Mouse (Mus musculus) liver, embryonic 15.5 days (tissue): ENCODE results near the gene BC147527. TPM values are rescaled to one million over a fixed set of nuclear protein-coding genes. Genes with fewer than 3 reads are reported as not detected.
"Not testable (repeated sequence)": the region's sequence is repeated elsewhere in the genome, so short reads cannot be mapped to it uniquely, and the experiment has no call there.

Experiments used
- ATAC-seq: fragments of 200-750 bp; cut with Nextera tagmentation; 2 replicates; pipeline ENCODE4 v1.8.0; 2017; ENCODE audit warnings: moderate number of reproducible peaks, mild to moderate bottlenecking, moderate library complexity; ENCODE audit not compliant: insufficient read depth
- H3K27ac ChIP-seq: fragments of 300-500 bp; sonication (generic); replicated peaks from 2 replicates; pipeline ENCODE4 v1.5.1; 2015; ENCODE audit warnings: mild to moderate bottlenecking, inconsistent platforms
- H3K27me3 ChIP-seq: fragments of 300-500 bp; sonication (generic); 2 replicates; pipeline ENCODE4 v1.6.1; 2015; ENCODE audit warnings: mild to moderate bottlenecking, inconsistent platforms
- H3K36me3 ChIP-seq: fragments of 300-500 bp; sonication (generic); replicated peaks from 2 replicates; pipeline ENCODE4 v1.6.1; 2015; ENCODE audit warnings: moderate library complexity, mild to moderate bottlenecking, inconsistent platforms
- H3K4me1 ChIP-seq: fragments of 300-500 bp; sonication (generic); replicated peaks from 2 replicates; pipeline ENCODE4 v1.6.1; 2015; ENCODE audit warnings: inconsistent platforms
- H3K4me2 ChIP-seq: fragments of 300-500 bp; sonication (generic); 2 replicates; pipeline ENCODE4 v1.6.1; 2015; ENCODE audit warnings: moderate library complexity, mild to moderate bottlenecking, inconsistent platforms
- H3K4me3 ChIP-seq: fragments of 300-500 bp; sonication (generic); replicated peaks from 2 replicates; pipeline ENCODE4 v1.5.1; 2015; ENCODE audit warnings: mild to moderate bottlenecking, inconsistent platforms
- H3K9ac ChIP-seq: fragments of 300-500 bp; sonication (generic); 2 replicates; pipeline ENCODE4 v1.6.1; 2015; ENCODE audit warnings: moderate library complexity, mild to moderate bottlenecking, inconsistent platforms
- H3K9me3 ChIP-seq: fragments of 300-500 bp; sonication (generic); replicated peaks from 2 replicates; pipeline ENCODE4 v1.6.1; 2016; ENCODE audit warnings: inconsistent platforms
- WGBS: fragments of 180-500 bp; shearing (Covaris S2); methylation state at CpG from one replicate; pipeline ENCODE4 v1.1.7; 2015; ENCODE audit warnings: mixed read lengths; ENCODE audit not compliant: insufficient replicate concordance; 5-methylcytosine and 5-hydroxymethylcytosine counted together
- polyA plus RNA-seq: library from polyadenylated mRNA; unstranded; fragments of >200 nt; fragmentation: Nextera tagmentation; extraction: Ambion mirVana; gene quantifications from 2 replicates; pipeline ENCODE4 v1.2.1, GENCODE M21; 2015

Gene BC147527
- polyA plus RNA-seq, result 0.44 and 1.1 TPM in 2 replicates

DNA sequence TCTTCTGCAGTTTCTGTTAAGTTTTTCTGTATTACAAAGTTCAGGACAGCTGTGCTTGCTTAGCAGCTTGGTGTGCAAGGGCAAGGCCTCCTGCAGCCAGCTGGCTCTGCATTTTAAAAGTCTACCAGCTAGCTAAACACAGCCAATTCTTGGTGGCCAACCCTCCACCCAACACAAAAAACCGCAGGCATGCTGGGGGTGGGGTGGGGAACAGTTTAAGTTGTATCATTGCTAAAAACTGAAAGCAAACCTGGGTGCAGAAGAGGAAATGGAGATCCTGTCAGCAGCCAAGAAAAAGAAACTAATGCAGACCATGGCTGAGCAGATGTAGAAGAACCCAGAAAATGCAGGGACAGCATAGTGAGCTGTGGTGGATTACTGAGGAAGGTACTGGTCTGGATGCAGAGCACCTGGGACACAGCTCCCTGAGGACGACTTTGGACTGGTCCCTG lies at the start of gene BC147527:
TSS of gene BC147527 (plus strand) at position 402 of the 452 bp plus-strand sequence.
- no peak within 1 kb of the TSS for H3K9ac ChIP-seq
- H3K4me3 ChIP-seq, result no peak within 1 kb of the TSS
- no peaks in the 10 kb centered on the region for H3K9me3 ChIP-seq
- no peaks in the 10 kb centered on the region for H3K27me3 ChIP-seq
- no peak within 1 kb of the TSS for H3K27ac ChIP-seq
- H3K4me1 ChIP-seq, result no peaks in the 10 kb centered on the region
- no peaks in the 10 kb centered on the region for H3K36me3 ChIP-seq
- no peak within 1 kb of the TSS for H3K4me2 ChIP-seq
- no peak for ATAC-seq
- 27% methylated on average over 2 of the region's 2 CpGs for WGBS

DNA sequence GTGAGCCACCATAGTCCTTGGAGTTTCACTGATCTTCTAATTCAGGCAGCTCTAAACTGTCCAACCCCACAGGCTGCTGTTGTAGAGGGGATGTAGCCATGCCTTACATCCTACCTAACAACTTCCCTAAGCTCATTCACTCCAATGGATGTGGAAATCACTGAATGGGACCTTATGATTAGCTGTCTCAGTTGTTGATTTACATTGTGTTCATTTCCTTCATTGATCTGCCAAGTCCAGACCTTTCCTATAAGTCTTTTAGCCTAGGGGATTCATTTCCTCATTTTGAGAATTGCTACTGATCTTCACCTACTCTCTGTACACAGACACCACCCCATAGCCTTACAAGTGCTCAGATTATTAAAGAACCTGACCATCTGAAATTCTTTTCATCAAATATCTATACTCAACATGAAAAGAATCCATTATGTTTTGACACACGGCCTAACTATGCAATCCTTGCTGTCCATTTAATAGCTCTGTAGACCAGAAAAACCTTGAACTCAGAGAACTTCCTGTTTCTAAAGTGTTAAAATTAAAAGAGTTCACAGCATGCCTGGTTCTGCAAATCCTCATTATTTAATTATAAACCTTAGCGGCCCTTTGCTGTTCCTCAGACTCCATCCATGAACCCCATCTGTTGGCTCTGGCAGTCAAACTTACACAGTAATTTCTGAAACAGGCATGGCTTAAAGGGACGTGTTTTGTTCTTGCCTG lies 48.8 kb upstream of the BC147527 start:
- not testable (repeated sequence) for H3K4me2 ChIP-seq, H3K36me3 ChIP-seq, H3K4me1 ChIP-seq, H3K27ac ChIP-seq, H3K4me3 ChIP-seq, H3K9me3 ChIP-seq, H3K27me3 ChIP-seq, H3K9ac ChIP-seq, ATAC-seq
- 48% methylated on average over 2 of the region's 3 CpGs for WGBS

DNA sequence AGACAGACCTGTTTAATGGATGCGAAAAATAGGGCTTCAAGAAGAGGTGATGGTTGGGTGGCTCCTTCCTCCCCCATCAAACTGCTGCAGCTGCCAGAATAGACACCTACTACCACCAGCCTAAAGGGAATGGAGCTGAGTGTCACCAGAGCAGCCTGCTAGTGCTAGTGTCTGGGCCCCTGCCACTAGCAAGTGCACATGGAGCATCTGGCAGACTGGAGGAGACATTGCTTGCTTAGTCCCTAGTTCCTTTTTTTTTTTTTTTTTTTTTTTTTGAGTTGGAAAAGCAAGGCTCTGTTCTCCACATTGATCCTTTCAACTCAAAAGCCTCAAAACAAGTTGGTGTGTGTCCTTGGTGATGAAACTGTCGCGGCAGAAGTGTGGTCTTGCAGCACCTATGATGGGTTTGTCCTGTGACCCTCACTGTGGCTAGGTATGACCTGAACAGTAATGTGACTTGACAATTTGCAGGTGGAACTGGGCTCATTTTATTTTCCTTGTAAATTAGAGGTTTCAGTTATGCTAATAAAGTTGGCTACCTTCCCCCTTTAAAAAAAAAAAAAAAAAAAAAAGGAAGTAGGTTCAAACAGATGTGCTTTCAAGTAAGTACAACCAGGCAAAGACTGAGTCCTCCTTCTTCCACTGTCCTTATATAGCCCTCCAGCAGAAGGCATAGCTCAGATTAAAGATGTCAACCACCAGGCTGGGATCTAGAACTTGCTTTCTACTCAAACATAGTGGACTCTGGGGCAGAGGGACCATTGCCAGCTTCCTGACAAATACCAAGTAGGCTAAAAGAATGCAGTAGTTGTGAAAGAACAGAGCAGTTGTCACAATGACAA lies 41.2 kb upstream of the BC147527 start:
- not testable (repeated sequence) for H3K4me2 ChIP-seq, H3K4me3 ChIP-seq, H3K27me3 ChIP-seq, H3K9me3 ChIP-seq, H3K36me3 ChIP-seq, H3K27ac ChIP-seq, H3K4me1 ChIP-seq, ATAC-seq, H3K9ac ChIP-seq
- 59% methylated on average over 3 of the region's 3 CpGs for WGBS

DNA sequence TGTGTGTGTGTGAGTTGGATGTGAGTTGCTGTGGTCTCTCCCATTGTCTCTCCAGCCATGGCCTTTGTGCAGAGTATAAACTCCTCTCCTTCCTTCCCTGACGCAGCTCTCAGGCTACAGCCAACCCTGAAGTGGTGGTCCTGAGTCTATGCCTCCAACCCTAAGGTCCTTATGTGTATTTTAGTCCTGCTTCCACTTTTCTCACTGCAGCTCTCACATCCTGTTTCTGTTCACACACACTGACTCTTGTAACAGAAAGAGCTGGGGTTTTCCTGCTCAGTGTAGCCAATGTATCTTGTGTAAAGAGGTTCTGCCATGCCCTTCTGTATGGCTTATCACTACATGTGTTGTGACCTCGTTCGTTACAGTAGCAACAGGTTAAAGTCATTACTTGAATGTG lies 40.5 kb upstream of the BC147527 start:
- not testable (repeated sequence) for H3K4me2 ChIP-seq, H3K36me3 ChIP-seq, ATAC-seq, H3K9me3 ChIP-seq, H3K9ac ChIP-seq, H3K4me1 ChIP-seq, H3K27ac ChIP-seq, H3K27me3 ChIP-seq, H3K4me3 ChIP-seq
- 43% methylated on average over 3 of the region's 3 CpGs for WGBS

DNA sequence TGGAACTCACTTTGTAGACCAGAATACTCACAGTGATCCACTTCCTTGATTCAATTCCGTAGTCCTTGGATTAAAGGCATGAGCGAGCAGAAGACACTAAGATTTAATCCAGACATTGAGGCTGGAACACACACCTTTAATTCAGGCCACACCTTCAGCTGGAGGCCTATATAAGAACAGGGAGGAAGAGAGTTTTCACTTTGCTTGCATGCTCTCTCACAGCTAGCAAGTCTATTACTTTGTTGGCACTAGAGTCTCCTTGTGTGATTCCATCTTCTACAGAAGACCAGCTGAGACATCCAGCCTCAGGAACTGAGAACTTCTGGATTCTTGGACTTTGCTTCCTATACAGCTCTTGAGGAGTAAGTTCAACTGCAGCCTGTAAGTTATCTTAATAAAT lies 37.3 kb upstream of the BC147527 start, which contains the start of gene AF067061:
TSS of gene AF067061 (plus strand) at position 245 of the 400 bp plus-strand sequence.
- H3K9ac ChIP-seq, H3K27ac ChIP-seq, H3K36me3 ChIP-seq, H3K4me3 ChIP-seq, H3K4me1 ChIP-seq, H3K9me3 ChIP-seq, H3K4me2 ChIP-seq, H3K27me3 ChIP-seq, ATAC-seq: not testable (repeated sequence)
- 53% methylated on average over 2 of the region's 2 CpGs for WGBS

DNA sequence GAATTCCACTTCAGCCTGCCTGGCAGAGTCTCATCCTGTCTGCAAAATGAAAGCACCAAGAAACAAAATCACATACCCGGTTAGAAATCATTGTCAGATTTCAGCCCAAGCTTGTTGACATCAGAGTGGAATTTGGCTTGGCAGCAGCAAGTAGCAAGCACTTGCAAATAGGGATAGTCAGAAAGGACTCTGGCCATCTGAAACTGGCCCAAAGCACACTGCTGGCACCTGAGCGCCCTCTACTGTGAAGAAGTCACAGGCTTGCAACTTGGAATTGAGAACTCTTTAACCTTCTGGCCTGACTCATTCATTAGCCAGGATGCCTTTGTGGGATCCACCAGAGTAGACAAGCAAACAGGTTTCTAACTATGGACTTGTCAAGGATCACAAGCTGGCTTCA lies 22.4 kb upstream of the BC147527 start:
- H3K4me3 ChIP-seq, H3K27me3 ChIP-seq, ATAC-seq, H3K4me1 ChIP-seq, H3K4me2 ChIP-seq, H3K27ac ChIP-seq, H3K9me3 ChIP-seq, H3K9ac ChIP-seq, H3K36me3 ChIP-seq: not testable (repeated sequence)
- WGBS, result 13% methylated on average over 2 of the region's 2 CpGs

DNA sequence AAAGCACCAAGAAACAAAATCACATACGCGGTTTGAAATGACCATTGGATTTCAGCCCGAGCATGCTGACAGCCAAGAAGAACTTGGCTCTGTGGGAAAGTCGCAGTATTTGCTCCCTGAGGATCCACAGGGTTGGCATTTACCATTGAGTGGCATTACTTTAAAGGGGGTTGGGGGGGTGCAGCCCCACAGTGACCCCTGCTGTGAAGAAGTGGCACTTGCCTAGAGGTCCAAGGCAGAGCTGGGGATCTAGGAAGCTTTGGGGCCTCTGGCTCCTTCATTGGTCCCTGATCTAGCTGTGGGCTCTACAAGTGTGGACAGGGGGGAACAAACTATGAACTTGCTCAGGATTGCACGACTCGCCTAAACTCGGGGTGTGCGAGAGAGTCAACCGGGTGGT lies 21.4 kb upstream of the BC147527 start:
- H3K4me2 ChIP-seq, result no peak overlapping the region
- no peaks in the 10 kb centered on the region for H3K4me1 ChIP-seq
- no peaks in the 10 kb centered on the region for H3K27me3 ChIP-seq
- H3K9me3 ChIP-seq, result no peaks in the 10 kb centered on the region
- H3K4me3 ChIP-seq, result no peak overlapping the region
- 81% methylated on average over 9 of the region's 9 CpGs for WGBS
- no peak for ATAC-seq
- no peaks in the 10 kb centered on the region for H3K36me3 ChIP-seq
- H3K9ac ChIP-seq, result no peak overlapping the region
- H3K27ac ChIP-seq, result no peak overlapping the region

DNA sequence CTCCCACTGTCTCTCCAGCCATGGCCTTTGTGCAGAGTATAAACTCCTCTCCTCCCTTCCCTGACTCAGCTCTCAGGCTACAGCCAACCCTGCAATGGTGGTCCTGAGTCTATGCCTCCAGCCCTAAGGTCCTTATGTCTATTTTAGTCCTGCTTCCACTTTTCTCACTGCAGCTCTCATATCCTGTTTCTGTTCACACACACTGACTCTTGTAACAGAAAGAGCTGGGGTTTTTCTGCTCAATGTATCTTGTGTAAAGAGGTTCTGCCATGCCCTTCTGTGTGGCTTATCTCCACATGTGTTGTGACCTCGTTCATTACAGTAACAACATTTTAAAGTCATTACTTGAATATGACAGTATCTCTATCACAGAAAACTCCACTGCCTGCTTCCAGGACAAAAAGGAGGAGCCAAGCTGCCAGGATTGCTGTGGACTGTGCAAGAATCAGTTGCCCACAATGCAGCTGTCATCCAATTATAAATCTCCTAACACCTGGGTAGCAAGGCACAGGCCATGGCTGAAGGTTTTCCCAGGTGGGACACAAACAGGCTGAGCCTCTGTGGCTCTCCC lies 783 bp upstream of the BC147527 start:
- WGBS, result 11% methylated on average over 1 of the region's 1 CpGs
- ATAC-seq, result no peak

DNA sequence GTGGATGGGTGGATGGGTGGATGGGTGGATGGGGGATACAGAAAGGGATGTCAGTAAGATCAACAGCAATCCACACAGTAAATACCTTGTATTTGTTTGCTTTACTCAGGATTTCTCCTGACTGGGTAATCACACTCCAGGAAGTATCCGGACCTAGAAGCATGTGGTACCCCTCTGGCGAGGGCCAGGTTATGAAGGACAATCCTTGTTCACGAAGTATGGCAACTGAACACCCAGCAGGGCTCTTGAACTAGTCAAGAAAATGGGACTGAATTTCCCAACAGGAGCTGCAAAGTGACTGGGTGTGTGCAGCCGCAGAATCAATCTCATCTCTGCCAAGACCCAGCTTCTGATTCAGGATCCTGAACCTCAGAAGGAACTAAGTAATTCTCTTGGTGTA lies 661 bp downstream of the BC147527 start:
- no peak overlapping the region for H3K4me2 ChIP-seq
- WGBS, result 59% methylated on average over 4 of the region's 4 CpGs
- no peak overlapping the region for H3K27ac ChIP-seq
- no peaks in the 10 kb centered on the region for H3K27me3 ChIP-seq
- no peaks in the 10 kb centered on the region for H3K4me1 ChIP-seq
- no peaks in the 10 kb centered on the region for H3K36me3 ChIP-seq
- no peak overlapping the region for H3K9ac ChIP-seq
- no peaks in the 10 kb centered on the region for H3K9me3 ChIP-seq
- no peak overlapping the region for H3K4me3 ChIP-seq
- ATAC-seq, result no peak

More for the DNA sequence above, 783 bp upstream of the BC147527 start:
- no peak overlapping the region for H3K4me2 ChIP-seq
- no peaks in the 10 kb centered on the region for H3K36me3 ChIP-seq
- no peak overlapping the region for H3K4me3 ChIP-seq
- H3K27ac ChIP-seq, result no peak overlapping the region
- H3K27me3 ChIP-seq, result no peaks in the 10 kb centered on the region
- H3K9me3 ChIP-seq, result no peaks in the 10 kb centered on the region
- H3K9ac ChIP-seq, result no peak overlapping the region
- H3K4me1 ChIP-seq, result no peaks in the 10 kb centered on the region

DNA sequence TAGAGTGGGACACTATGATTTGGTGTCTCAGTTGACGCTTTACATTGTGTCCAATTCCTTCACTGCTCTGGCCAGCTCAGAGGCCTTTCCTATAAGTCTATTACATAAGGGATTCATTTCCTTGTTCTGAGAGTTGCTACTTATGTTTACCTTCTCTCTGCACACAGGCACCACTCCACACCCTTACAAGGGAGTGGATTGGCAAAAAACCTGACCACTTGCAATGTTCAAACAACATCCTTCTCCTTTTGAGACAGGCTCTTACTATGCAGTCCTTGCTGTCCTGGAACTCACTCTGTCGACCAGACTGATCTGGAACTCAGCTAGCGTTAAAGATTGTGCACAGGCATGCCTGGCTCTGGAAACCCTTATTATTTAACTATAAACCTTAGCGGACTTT lies 10.6 kb downstream of the BC147527 start:
- no peaks in the 10 kb centered on the region for H3K9me3 ChIP-seq
- no peaks in the 10 kb centered on the region for H3K4me1 ChIP-seq
- no peaks in the 10 kb centered on the region for H3K36me3 ChIP-seq
- H3K4me2 ChIP-seq, result no peak overlapping the region
- ATAC-seq, result no peak
- no peak overlapping the region for H3K4me3 ChIP-seq
- no peak overlapping the region for H3K9ac ChIP-seq
- 50% methylated on average over 4 of the region's 4 CpGs for WGBS
- H3K27ac ChIP-seq, result no peak overlapping the region
- H3K27me3 ChIP-seq, result no peaks in the 10 kb centered on the region

DNA sequence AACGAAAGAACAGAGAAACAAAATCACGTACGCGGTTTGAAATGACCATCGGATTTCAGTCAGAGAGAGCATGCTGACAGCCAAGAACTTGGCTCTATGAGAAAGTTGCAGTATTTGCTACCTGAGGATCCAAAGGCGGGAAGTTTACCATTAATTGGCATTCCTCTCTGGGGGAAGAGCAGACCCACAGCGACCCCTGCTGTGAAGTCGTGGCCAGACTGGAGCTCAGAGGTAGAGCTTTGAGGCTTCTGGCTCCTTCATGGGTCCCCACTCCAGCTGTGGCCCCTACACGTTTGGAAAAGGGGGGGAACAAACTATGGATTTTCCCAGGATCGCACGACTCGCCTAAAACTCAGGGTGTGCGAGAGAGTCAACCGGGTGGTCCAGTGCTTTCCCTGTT lies 13.4 kb downstream of the BC147527 start:
- H3K9ac ChIP-seq, result no peak overlapping the region
- H3K27ac ChIP-seq, result no peak overlapping the region
- H3K4me2 ChIP-seq, result no peak overlapping the region
- WGBS, result 25% methylated on average over 14 of the region's 14 CpGs
- no peaks in the 10 kb centered on the region for H3K36me3 ChIP-seq
- H3K4me1 ChIP-seq, result no peaks in the 10 kb centered on the region
- H3K4me3 ChIP-seq, result no peak overlapping the region
- ATAC-seq, result no peak
- H3K27me3 ChIP-seq, result no peaks in the 10 kb centered on the region
- H3K9me3 ChIP-seq, result no peaks in the 10 kb centered on the region
